Mouse (Mus musculus): ENCODE data around the gene Ano6.

Ano6 gene

GRCm38 (mm10) chr15:95858876-95859655 is 68.4 kb downstream of the Ano6 start:
- no peak for DNase-seq

DNA sequence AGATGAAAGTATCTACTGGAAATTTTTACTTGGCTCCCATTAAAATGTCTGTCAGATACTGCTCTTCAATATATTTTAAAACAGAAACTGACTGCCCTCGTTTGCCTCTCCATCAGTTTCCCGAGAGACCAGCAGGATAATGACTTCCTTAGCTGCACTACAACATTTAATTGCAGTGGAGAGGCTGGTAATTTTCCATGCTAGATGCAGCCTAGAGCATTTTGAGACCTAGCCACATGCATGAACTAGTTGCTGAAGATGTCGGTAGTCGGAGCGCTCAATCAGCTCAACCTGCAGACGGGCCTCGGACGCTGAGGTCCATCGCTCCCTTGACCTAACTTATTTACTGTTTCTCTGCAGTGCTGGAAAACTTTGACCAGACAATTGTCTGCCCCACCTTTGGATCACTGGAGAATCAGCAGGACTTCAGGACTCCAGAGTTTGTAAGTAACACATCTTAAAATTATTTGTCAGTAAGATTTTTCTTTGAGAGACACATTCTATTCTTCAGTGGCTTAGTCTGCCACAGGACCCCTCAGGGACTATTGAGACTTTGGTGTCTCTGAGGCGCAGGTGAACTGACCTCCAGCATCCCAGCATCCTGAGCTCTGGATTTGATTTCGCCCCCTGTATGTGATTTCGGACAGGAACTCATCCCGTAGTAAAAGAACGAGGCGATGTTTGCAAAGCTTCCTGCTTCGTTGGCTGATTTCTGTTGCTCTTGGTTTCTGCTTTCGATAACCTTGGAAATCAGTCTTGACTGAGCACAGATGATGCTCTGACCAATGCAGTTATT is 73.4 kb downstream of the Ano6 start:
- no peak for DNase-seq

- no peak for DNase-seq
These were observed 74.9 kb downstream of the Ano6 start for GRCm38 (mm10) chr15:95865311-95866100.

GRCm38 (mm10) chr15:95868172-95868571 is 77.5 kb downstream of the Ano6 start:
- DNase-seq = no peak

DNA sequence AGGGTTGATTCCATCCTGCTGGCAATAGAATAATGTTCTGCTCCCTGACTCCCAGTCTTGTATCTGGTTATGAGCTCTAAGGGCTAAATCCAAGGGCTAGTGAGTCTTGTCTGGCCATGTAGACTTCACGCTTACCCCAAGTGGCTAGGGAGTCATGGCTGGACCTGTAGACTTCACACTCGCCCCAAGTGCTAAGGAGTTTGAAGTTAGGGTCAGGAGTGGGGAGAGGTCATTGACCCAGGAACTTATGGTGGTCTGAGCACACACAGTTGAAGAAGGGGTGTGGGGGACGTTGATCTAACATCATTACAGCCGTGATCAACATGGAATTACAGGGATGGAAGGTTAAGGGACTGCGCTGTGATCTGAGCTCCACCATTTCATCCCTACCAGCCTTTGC is 79.0 kb downstream of the Ano6 start:
- no peak for DNase-seq

GRCm38 (mm10) chr15:95871631-95872030 is 81.0 kb downstream of the Ano6 start:
- no peak for DNase-seq

DNA sequence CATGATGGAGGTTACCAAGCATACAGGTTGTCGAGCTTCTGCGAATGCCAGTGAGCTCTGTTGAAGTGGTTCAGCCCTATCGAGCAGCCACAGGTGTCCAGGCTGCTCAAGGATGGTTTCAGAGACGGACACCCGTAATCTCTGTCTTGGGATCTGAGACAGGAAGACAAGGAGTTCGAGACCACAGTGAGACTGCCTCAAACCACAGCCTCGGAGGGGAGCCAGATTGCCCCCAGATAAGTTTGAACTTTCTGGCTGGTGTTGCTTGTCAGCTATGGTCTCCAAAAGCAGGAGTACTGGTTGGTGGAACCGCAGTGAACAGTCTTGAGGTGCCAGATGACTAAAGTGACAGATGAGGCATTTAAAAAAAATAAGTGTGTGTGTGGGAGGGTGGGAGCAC is 81.8 kb downstream of the Ano6 start:
- DNase-seq = no peak

- no peak for DNase-seq
These were observed 82.6 kb downstream of the Ano6 start for GRCm38 (mm10) chr15:95873276-95873675.

DNA sequence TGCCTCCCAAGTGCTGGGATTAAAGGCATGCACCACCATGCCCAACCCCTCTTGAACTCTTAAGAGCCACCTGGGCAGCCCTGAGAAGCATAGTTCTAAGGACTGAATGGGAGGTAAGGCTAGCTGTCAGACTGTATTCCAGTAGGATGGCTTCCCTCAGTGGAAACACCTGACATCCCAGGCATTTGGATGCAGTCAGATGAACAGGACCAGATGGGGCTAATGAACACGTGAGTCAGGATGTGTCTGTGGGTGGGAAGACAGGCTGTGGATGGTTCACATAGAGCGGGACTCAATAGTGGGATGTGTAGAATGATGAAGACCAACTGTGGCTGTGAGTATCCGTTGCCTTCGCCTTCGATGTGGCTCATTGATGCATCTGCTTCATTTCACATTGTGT is 83.6 kb downstream of the Ano6 start:
- DNase-seq = no peak

- no peak for DNase-seq
These were observed 84.1 kb downstream of the Ano6 start for GRCm38 (mm10) chr15:95874726-95875125.

DNA sequence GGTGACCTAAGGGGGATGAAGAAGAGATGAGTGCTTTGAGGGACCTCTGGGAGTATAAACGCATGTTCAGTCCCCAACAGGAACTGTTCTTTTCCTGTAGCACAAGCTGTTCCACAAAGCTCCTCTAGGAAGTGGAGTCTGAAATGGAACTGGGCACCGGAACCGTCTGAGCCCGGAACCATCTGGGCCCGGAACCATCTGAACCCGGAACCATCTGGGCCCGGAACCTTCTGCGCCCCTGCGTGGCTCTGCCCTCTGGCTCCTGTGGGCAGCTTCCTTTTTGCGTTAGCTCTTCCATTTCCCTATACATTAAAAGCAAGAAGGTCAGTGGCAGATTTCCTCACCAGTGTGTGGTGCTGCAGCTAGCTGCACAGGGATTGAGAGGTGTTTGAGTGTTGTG is 85.3 kb downstream of the Ano6 start:
- no peak for DNase-seq

- DNase-seq = peak; percentile 33
These were observed 90.0 kb downstream of the Ano6 start for GRCm38 (mm10) chr15:95880616-95881151.

DNA sequence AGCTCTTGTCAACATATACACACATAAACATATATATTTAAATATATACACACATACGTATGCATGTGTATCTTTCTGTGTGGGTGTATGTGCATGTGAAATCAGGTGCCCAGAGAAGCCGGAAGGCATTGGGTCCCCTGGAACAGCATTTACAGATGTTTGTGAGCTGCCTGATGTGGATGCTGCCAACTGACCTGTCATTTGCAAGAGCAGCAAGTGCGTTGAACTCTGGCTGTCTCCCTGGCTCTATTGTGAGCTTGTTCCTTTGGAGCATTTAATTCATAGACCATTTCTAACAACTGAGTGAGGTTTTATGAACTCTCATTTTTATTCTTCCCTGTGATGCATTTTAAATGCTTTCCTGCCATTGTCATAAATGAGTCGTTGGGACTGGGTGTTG is 91.8 kb downstream of the Ano6 start:
- no peak for DNase-seq

DNA sequence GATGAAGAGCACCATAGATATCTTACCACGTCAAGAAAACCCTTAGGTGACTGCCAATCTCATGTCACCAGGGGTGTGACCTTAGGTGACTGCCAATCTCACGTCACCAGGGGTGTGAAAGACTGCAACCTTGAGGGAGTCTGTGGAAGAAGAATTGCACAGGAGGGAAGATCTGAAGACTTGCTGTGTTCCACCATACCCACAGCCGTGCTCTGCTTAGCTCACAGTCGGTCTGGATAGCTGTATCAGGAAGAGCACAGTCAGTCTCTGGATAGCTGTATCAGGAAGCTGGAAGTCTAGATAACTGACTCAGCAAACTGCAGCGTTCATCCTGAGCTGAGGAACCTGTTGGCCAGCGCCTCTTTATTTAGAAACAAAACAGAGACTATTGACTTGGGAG is 92.9 kb downstream of the Ano6 start:
- no peak for DNase-seq

GRCm38 (mm10) chr15:95884658-95885620 is 94.3 kb downstream of the Ano6 start:
- DNase-seq = no peak

- no peak for DNase-seq
These were observed 95.5 kb downstream of the Ano6 start for GRCm38 (mm10) chr15:95885953-95886820.

- no peak for DNase-seq
These were observed 96.7 kb downstream of the Ano6 start for GRCm38 (mm10) chr15:95887365-95887764.

GRCm38 (mm10) chr15:95888556-95888955 is 97.9 kb downstream of the Ano6 start:
- DNase-seq = no peak

DNA sequence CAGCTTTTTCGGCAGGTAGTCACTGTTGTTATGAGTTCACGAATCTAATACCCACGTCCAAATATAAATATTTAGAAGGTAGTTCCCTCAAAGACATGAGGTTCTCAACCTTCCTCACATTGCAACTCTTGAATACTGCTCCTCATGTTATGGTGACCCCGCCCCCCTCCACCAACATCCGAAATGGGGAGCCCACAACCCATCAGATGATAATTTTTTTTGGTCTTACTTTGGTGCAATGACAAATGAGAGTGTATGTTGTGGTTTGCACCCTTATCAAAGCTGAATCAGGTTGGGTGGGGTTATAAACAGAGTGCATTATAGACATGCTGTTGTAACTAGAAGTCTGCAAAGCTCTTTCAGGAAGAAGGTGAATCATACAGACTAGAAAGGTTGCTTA is 99.7 kb downstream of the Ano6 start:
- DNase-seq = no peak

GRCm38 (mm10) chr15:95892171-95892570 is 101.5 kb downstream of the Ano6 start:
- DNase-seq = no peak

- no peak for DNase-seq
These were observed 102.3 kb downstream of the Ano6 start for GRCm38 (mm10) chr15:95892929-95893328.

Data from kidney, adult 18-20 months (tissue).